ENCODE assay signal across 7 mouse cellular contexts in genomic region chr11:100738066-100738604, GRCm38 (mm10). TPM values are rescaled to one million over a fixed set of nuclear protein-coding genes. Genes with fewer than 3 reads are reported as not detected.
DNase-seq lines count a peak whose midpoint lies in the region; ATAC-seq and TF ChIP-seq lines count a peak whose summit lies in the region.

Gene Rab5c (minus strand): TSS chr11:100738215.

- H3K4me2 ChIP-seq in intestine, postnatal 0 days (replicated peaks; ENCODE audit: low read depth), result peak within 1 kb of the TSS; percentile 77
- H3K4me2 ChIP-seq in midbrain, embryonic 12.5 days (replicated peaks), result peak within 1 kb of the TSS; percentile 97

- peaks cover 22% of the 10 kb centered on the region for H3K4me1 ChIP-seq in embryonic facial prominence, embryonic 10.5 days
- no peaks in the 10 kb centered on the region for H3K4me1 ChIP-seq in intestine, postnatal 0 days (replicated peaks; ENCODE audit: control insufficient read depth, insufficient read depth, low read length)
- H3K4me1 ChIP-seq in midbrain, embryonic 12.5 days, result peaks cover 23% of the 10 kb centered on the region
- H3K4me1 ChIP-seq in small intestine, adult 2 months (ENCODE audit: control insufficient read depth, insufficient read depth, insufficient read length, low read length), result peaks cover 18% of the 10 kb centered on the region

- peak within 1 kb of the TSS; percentile 97 for H3K4me3 ChIP-seq in embryonic facial prominence, embryonic 10.5 days
- peak within 1 kb of the TSS; percentile 98 for H3K4me3 ChIP-seq in intestine, postnatal 0 days (ENCODE audit: low read depth, low read length)
- H3K4me3 ChIP-seq in midbrain, embryonic 12.5 days, result peak within 1 kb of the TSS; percentile 96
- peak within 1 kb of the TSS; percentile 92 for H3K4me3 ChIP-seq in small intestine, adult 2 months (ENCODE audit: low read depth, low read length)

- intact Hi-C loops in left cerebral cortex, postnatal 4 days (cut with DNase I), result no loop called here

- ATAC-seq in intestine, postnatal 0 days, result peak; percentile 99
- peak; percentile 99 for ATAC-seq in midbrain, embryonic 12.5 days (ENCODE audit: low FRiP score, low read depth)

- peak within 1 kb of the TSS; percentile 99 for H3K9ac ChIP-seq in intestine, postnatal 0 days (ENCODE audit: low read depth, low read length)
- peak within 1 kb of the TSS; percentile 93 for H3K9ac ChIP-seq in midbrain, embryonic 12.5 days (replicated peaks)

- peak; percentile 20; the same call in 1 of the 2 replicates for TF ChIP-seq CTCF in intestine, postnatal 0 days (IDR thresholded peaks at IDR 0.05; ENCODE audit: low read depth)
- no peak for TF ChIP-seq CTCF in small intestine, adult 2 months (IDR thresholded peaks at IDR 0.05; ENCODE audit: extremely low read depth, insufficient read length, insufficient replicate concordance, low read depth, low read length)

- H3K36me3 ChIP-seq in embryonic facial prominence, embryonic 10.5 days (replicated peaks), result peaks cover 8% of the 10 kb centered on the region
- H3K36me3 ChIP-seq in intestine, postnatal 0 days (ENCODE audit: control insufficient read depth, insufficient read depth), result peaks cover 7% of the 10 kb centered on the region; the same call in 1 of the 2 replicates
- H3K36me3 ChIP-seq in midbrain, embryonic 12.5 days, result peaks cover 7% of the 10 kb centered on the region
- peaks cover 2% of the 10 kb centered on the region; the same call in 1 of the 2 replicates for H3K36me3 ChIP-seq in small intestine, adult 2 months (ENCODE audit: control insufficient read depth, insufficient read depth, low read length)

- peak; percentile 99 for DNase-seq in adrenal gland, postnatal 10 days
- peak; percentile 99 for DNase-seq in embryonic facial prominence, embryonic 10.5 days (ENCODE audit: low spot score)
- DNase-seq in gonadal fat pad, adult 2 months (ENCODE audit: low read depth), result peak; percentile 87
- peak; percentile 99 for DNase-seq in left cerebral cortex, postnatal 4 days

- WGBS in embryonic facial prominence, embryonic 10.5 days, result under 1% methylated on average over 39 of the region's 39 CpGs
- under 1% methylated on average over 39 of the region's 39 CpGs for WGBS in intestine, postnatal 0 days
- WGBS in midbrain, embryonic 12.5 days, result under 1% methylated on average over 37 of the region's 39 CpGs
- under 1% methylated on average over 39 of the region's 39 CpGs for WGBS in small intestine, adult 2 months

- no peaks in the 10 kb centered on the region for H3K9me3 ChIP-seq in embryonic facial prominence, embryonic 10.5 days
- H3K9me3 ChIP-seq in intestine, postnatal 0 days (ENCODE audit: control insufficient read depth), result no peaks in the 10 kb centered on the region
- no peaks in the 10 kb centered on the region for H3K9me3 ChIP-seq in midbrain, embryonic 12.5 days

- peak within 1 kb of the TSS; percentile 91 for H3K27ac ChIP-seq in embryonic facial prominence, embryonic 10.5 days (replicated peaks)
- peak within 1 kb of the TSS; percentile 95 for H3K27ac ChIP-seq in intestine, postnatal 0 days (ENCODE audit: low read depth, low read length)
- H3K27ac ChIP-seq in midbrain, embryonic 12.5 days (replicated peaks), result peak within 1 kb of the TSS; percentile 46
- peak within 1 kb of the TSS; percentile 71 for H3K27ac ChIP-seq in small intestine, adult 2 months (ENCODE audit: insufficient read depth, low read depth, low read length)

- no peaks in the 10 kb centered on the region for H3K27me3 ChIP-seq in embryonic facial prominence, embryonic 10.5 days (replicated peaks; ENCODE audit: low read depth, poor library complexity, severe bottlenecking)
- no peaks in the 10 kb centered on the region for H3K27me3 ChIP-seq in intestine, postnatal 0 days (replicated peaks; ENCODE audit: control insufficient read depth, insufficient read depth, low read length)
- H3K27me3 ChIP-seq in midbrain, embryonic 12.5 days, result peaks cover 3% of the 10 kb centered on the region; the same call in 1 of the 2 replicates
- no peaks in the 10 kb centered on the region for H3K27me3 ChIP-seq in small intestine, adult 2 months (ENCODE audit: control insufficient read depth, insufficient read depth, low read length)

- TF ChIP-seq POLR2A in small intestine, adult 2 months (IDR thresholded peaks at IDR 0.05; ENCODE audit: low read depth, low read length), result peak; percentile 64; the same call in 1 of the 2 replicates

RNA-seq across cellular contexts. Expression of gene Rab5c, which starts in this region (rescaled TPM):
- 100 to 1,000 TPM; 182 to 183 TPM for total RNA-seq in adrenal gland, postnatal 10 days (2021)
- 13.0 and 13.1 TPM in 2 replicates for polyA plus RNA-seq in embryonic facial prominence, embryonic 10.5 days (2016; fragmentation: Nextera tagmentation; extraction: Ambion mirVana)
- polyA plus RNA-seq in gonadal fat pad, adult 2 months (2012; rRNA removed), result 200 and 221 TPM in 2 replicates
- polyA plus RNA-seq in intestine, postnatal 0 days (2015; fragmentation: Nextera tagmentation; extraction: Ambion mirVana), result 62.2 and 62.7 TPM in 2 replicates
- 100 to 1,000 TPM; 168 to 174 TPM for total RNA-seq in left cerebral cortex, postnatal 4 days (2021)
- polyA plus RNA-seq in midbrain, embryonic 12.5 days (2016; fragmentation: Nextera tagmentation; extraction: Ambion mirVana), result 17.1 and 23.4 TPM in 2 replicates
- 186 and 350 TPM in 2 replicates for polyA plus RNA-seq in small intestine, adult 2 months (2012; rRNA removed)

Comparison
In these comparisons a context has a peak if more than half of its experiments do, and no peak if none do; other contexts are left out.
1. Peak in every context shown above with its lines: DNase-seq, ATAC-seq, H3K4me3 ChIP-seq and H3K27ac ChIP-seq.